Mouse (Mus musculus): ENCODE measurements at regions not wholly inside any gene's neighbourhood (a gene's known extent, or its start where the extent isn't known, plus 50 kb on each side); places are given as distances from the start of the nearest gene placed in this dataset.

DNA sequence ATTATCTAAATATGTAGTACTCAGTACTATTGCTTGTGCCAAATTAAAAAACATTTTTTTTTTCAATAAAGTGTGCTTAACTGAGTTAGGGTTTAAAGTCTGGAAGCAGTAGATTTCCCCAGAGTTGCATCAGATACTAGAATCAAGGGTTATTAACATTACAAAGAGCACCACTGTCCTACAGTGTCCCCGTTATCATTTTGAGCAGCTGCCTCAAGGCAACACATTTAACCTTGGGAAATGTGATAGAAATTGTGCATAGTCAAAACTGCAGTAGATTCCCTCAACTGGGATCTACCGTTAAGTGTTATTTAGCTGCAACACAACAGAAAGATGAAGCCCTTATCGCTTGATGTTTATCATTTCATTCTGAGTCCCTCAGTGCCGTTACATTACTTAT, 408.3 kb upstream of the Got2 start:
- Histone ChIP-seq H3K4me3 (ENCODE audit: low read depth, low read length) (no peak overlapping the region), H3K27me3 (replicated peaks; ENCODE audit: insufficient read depth, low read length) (no peaks in the 10 kb centered on the region), H3K27ac (ENCODE audit: low read length) (no peak overlapping the region), H3K4me2 (replicated peaks; ENCODE audit: low read depth, low read length) (no peak overlapping the region), H3K36me3 (ENCODE audit: insufficient read depth, low read length) (no peaks in the 10 kb centered on the region), H3K9me3 (ENCODE audit: low read length) (no peaks in the 10 kb centered on the region), H3K9ac (replicated peaks; ENCODE audit: low read depth) (no peak overlapping the region), H3K4me1 (ENCODE audit: insufficient read depth, low read depth, low read length) (no peaks in the 10 kb centered on the region)
- DNase-seq (ENCODE audit: low spot score): no peak
- 74% methylated on average over 4 of the region's 4 CpGs for WGBS
- TF ChIP-seq EP300 (IDR thresholded peaks at IDR 0.05) (no peak), CTCF (IDR thresholded peaks at IDR 0.05) (no peak)
- no peak for ATAC-seq

DNA sequence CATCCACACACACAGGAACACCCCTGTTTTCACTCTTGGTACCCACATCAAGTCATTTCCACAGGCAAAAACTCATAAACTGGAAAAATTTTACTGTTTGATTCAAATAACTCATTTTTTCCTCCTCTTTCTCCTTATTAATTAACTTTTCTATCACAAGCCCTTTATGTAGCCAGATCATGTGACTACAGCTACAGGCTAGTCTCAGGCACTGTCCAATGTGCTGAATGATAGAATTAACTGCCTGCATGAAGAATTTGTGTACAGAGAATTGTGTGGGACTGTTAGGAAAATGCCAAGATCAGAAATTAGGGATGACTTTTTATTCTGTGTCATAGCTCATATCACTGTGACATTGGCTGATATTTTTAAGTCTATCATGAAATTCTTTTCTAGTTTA, 402.4 kb upstream of the Got2 start:
- TF ChIP-seq CTCF (IDR thresholded peaks at IDR 0.05) (no peak), EP300 (IDR thresholded peaks at IDR 0.05) (no peak)
- H3K9me3 ChIP-seq (ENCODE audit: low read length): no peaks in the 10 kb centered on the region
- no peak overlapping the region for H3K4me3 ChIP-seq (ENCODE audit: low read depth, low read length)
- no peaks in the 10 kb centered on the region for H3K4me1 ChIP-seq (ENCODE audit: insufficient read depth, low read depth, low read length)
- no peaks in the 10 kb centered on the region for H3K36me3 ChIP-seq (ENCODE audit: insufficient read depth, low read length)
- no peak overlapping the region for H3K27ac ChIP-seq (ENCODE audit: low read length)
- H3K27me3 ChIP-seq (replicated peaks; ENCODE audit: insufficient read depth, low read length): no peaks in the 10 kb centered on the region
- H3K9ac ChIP-seq (replicated peaks; ENCODE audit: low read depth): no peak overlapping the region
- no peak overlapping the region for H3K4me2 ChIP-seq (replicated peaks; ENCODE audit: low read depth, low read length)
- ATAC-seq (no peak), DNase-seq (ENCODE audit: low spot score) (no peak)

DNA sequence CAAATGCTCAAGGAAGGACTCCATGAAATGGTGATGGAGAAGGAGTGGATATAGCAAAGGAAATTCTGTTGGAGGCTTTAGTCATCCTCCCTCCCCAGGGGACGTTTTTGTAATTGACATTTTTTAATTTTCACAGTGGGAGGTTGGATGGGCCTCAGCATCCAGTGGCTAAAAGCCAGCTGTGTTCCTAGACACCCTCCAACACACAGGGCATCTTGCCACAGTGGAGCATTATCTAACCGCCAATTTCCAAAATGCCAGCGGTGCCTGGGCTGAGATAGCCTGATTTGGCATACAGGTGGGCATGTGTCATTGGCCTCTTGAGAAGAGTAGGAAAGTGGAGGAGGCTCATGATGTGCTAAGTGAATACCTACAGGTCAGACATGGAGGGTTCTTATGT, 401.2 kb upstream of the Got2 start:
- ATAC-seq (no peak), DNase-seq (ENCODE audit: low spot score) (no peak)
- 68% methylated on average over 3 of the region's 3 CpGs for WGBS
- Histone ChIP-seq H3K4me2 (replicated peaks; ENCODE audit: low read depth, low read length) (no peak overlapping the region), H3K9ac (replicated peaks; ENCODE audit: low read depth) (no peak overlapping the region), H3K27me3 (replicated peaks; ENCODE audit: insufficient read depth, low read length) (no peaks in the 10 kb centered on the region), H3K9me3 (ENCODE audit: low read length) (no peaks in the 10 kb centered on the region), H3K4me3 (ENCODE audit: low read depth, low read length) (no peak overlapping the region), H3K4me1 (ENCODE audit: insufficient read depth, low read depth, low read length) (no peaks in the 10 kb centered on the region), H3K36me3 (ENCODE audit: insufficient read depth, low read length) (no peaks in the 10 kb centered on the region), H3K27ac (ENCODE audit: low read length) (no peak overlapping the region)
- TF ChIP-seq EP300 (IDR thresholded peaks at IDR 0.05): no peak
- TF ChIP-seq CTCF (IDR thresholded peaks at IDR 0.05): no peak

DNA sequence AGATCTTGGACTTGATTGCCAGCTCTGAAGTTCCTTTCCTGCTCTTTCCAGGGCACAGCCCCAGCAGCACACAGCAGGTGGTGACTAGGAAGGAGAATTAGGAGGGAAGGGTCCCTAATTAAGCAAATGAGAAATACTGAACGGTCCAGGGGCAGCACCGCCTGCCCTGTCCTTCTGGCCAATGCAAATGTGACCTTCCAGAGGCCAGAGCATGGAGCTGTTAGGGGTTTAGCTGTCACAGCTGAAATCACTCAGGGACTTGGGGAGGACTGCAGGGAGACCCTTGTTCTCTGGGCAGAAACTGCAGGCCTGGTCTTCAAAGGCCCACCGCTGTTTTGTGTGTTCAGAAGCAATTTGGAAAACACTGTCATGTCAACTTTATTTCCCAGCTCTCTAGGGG, 400.2 kb upstream of the Got2 start:
- no peak for ATAC-seq
- Histone ChIP-seq H3K9ac (replicated peaks; ENCODE audit: low read depth) (no peak overlapping the region), H3K9me3 (ENCODE audit: low read length) (no peaks in the 10 kb centered on the region), H3K27me3 (replicated peaks; ENCODE audit: insufficient read depth, low read length) (no peaks in the 10 kb centered on the region), H3K4me3 (ENCODE audit: low read depth, low read length) (no peak overlapping the region), H3K4me2 (replicated peaks; ENCODE audit: low read depth, low read length) (no peak overlapping the region), H3K36me3 (ENCODE audit: insufficient read depth, low read length) (no peaks in the 10 kb centered on the region), H3K4me1 (ENCODE audit: insufficient read depth, low read depth, low read length) (no peaks in the 10 kb centered on the region), H3K27ac (ENCODE audit: low read length) (no peak overlapping the region)
- DNase-seq (ENCODE audit: low spot score): no peak
- 36% methylated on average over 3 of the region's 3 CpGs for WGBS
- TF ChIP-seq EP300 (IDR thresholded peaks at IDR 0.05): no peak

DNA sequence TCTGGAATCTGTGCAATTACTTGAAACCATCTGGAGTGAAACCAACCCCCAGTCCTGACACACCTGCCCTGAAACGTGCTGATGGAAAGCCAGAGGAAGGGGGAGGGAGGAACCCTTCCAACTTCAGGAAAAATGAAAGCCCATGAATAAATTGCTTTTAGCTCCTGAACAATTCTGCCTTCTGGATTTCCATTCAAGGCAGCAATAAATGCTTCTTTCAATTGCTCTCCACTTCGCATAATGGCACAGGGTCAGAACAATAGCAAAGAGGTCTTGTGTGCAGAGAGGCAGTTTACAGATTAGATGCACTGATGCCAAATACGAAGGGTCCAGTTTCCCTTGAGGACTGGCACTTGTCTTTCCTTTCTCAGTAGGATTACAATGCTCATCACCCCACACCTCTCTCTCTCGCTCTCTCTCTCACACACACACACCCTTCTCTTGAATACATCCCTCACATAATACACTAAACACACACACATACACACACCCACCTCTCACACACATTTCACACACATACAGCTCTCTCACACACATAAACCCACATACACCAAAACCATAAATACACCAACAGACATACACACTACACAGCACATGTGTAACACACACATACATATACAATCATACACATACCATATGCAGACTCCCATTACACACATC, 389.3 kb upstream of the Got2 start:
- H3K4me1 ChIP-seq (ENCODE audit: insufficient read depth, low read depth, low read length): no peaks in the 10 kb centered on the region
- 44% methylated on average over 4 of the region's 4 CpGs for WGBS
- no peak overlapping the region for H3K27ac ChIP-seq (ENCODE audit: low read length)
- H3K9ac ChIP-seq (replicated peaks; ENCODE audit: low read depth): no peak overlapping the region
- ATAC-seq (no peak), DNase-seq (ENCODE audit: low spot score) (no peak)
- no peak overlapping the region for H3K4me3 ChIP-seq (ENCODE audit: low read depth, low read length)
- no peaks in the 10 kb centered on the region for H3K36me3 ChIP-seq (ENCODE audit: insufficient read depth, low read length)
- no peaks in the 10 kb centered on the region for H3K27me3 ChIP-seq (replicated peaks; ENCODE audit: insufficient read depth, low read length)
- no peak overlapping the region for H3K4me2 ChIP-seq (replicated peaks; ENCODE audit: low read depth, low read length)
- TF ChIP-seq EP300 (IDR thresholded peaks at IDR 0.05) (no peak), CTCF (IDR thresholded peaks at IDR 0.05) (no peak)
- no peaks in the 10 kb centered on the region for H3K9me3 ChIP-seq (ENCODE audit: low read length)

DNA sequence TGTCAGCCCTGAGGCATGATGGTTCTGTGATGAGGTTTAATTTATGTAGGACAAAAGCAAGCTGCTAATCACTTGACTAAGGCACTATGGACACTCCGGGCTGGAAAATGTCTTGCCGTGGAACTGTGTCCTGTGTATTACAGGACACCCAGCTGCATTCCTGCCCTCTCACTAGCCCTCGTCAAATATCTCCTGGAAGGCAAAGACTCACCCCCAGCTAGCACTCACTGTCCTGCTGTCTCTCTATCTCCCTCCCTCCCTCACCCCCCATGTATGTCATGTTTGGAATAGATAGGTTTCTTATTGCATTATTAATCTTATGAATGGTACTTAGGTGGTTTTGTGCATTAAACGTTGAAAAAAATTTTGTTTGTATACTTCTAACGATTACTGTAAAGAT, 388.7 kb upstream of the Got2 start:
- no peak for TF ChIP-seq EP300 (IDR thresholded peaks at IDR 0.05)
- no peak for TF ChIP-seq CTCF (IDR thresholded peaks at IDR 0.05)
- Histone ChIP-seq H3K4me3 (ENCODE audit: low read depth, low read length) (no peak overlapping the region), H3K4me2 (replicated peaks; ENCODE audit: low read depth, low read length) (no peak overlapping the region), H3K27me3 (replicated peaks; ENCODE audit: insufficient read depth, low read length) (no peaks in the 10 kb centered on the region), H3K9ac (replicated peaks; ENCODE audit: low read depth) (no peak overlapping the region), H3K36me3 (ENCODE audit: insufficient read depth, low read length) (no peaks in the 10 kb centered on the region), H3K9me3 (ENCODE audit: low read length) (no peaks in the 10 kb centered on the region), H3K4me1 (ENCODE audit: insufficient read depth, low read depth, low read length) (no peaks in the 10 kb centered on the region), H3K27ac (ENCODE audit: low read length) (no peak overlapping the region)
- ATAC-seq (no peak), DNase-seq (ENCODE audit: low spot score) (no peak)
- 28% methylated on average over 5 of the region's 5 CpGs for WGBS

DNA sequence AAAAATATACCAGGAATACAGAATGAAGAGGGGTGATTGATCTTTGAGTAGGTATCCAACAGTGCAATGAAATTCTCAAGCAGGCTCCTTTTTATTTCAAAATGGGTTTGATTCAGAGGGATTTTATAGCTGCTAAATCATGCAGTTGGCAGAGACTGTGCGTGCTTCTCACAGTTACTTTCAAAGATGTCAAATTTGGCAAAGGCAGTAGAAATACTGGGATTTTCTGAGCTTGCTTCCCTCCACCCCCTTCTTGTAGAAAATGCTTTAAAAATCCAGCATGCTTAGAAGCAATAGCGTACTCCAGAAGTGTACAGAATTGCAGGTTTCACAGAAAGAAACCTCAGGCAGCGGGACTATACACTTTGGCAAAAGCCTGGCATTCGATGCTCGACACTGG, 367.9 kb upstream of the Got2 start:
- WGBS: 70% methylated on average over 5 of the region's 5 CpGs
- no peak overlapping the region for H3K9ac ChIP-seq (replicated peaks; ENCODE audit: low read depth)
- H3K4me1 ChIP-seq (ENCODE audit: insufficient read depth, low read depth, low read length): no peaks in the 10 kb centered on the region
- no peak overlapping the region for H3K27ac ChIP-seq (ENCODE audit: low read length)
- DNase-seq (ENCODE audit: low spot score) (no peak), ATAC-seq (no peak)
- no peaks in the 10 kb centered on the region for H3K27me3 ChIP-seq (replicated peaks; ENCODE audit: insufficient read depth, low read length)
- TF ChIP-seq EP300 (IDR thresholded peaks at IDR 0.05): no peak
- TF ChIP-seq CTCF (IDR thresholded peaks at IDR 0.05): no peak
- H3K4me3 ChIP-seq (ENCODE audit: low read depth, low read length): no peak overlapping the region
- H3K4me2 ChIP-seq (replicated peaks; ENCODE audit: low read depth, low read length): no peak overlapping the region
- H3K36me3 ChIP-seq (ENCODE audit: insufficient read depth, low read length): no peaks in the 10 kb centered on the region
- no peaks in the 10 kb centered on the region for H3K9me3 ChIP-seq (ENCODE audit: low read length)
